Mouse (Mus musculus) heart, embryonic 10.5 days (tissue): ENCODE data around the gene Sema6d. TPM values are rescaled to one million over a fixed set of nuclear protein-coding genes. Genes with fewer than 3 reads are reported as not detected.

Experiments
- DNase-seq: peaks from one replicate; pipeline ENCODE4 v3.0.0-alpha.2; 2017; ENCODE audit warnings: low spot score
- H3K27ac ChIP-seq: fragments of 300-500 bp; sonication (generic); 2 replicates; pipeline ENCODE4 v1.5.1; 2016; ENCODE audit warnings: mild to moderate bottlenecking
- H3K27me3 ChIP-seq: fragments of 300-500 bp; sonication (generic); 2 replicates; pipeline ENCODE4 v1.6.1; 2016; ENCODE audit warnings: mild to moderate bottlenecking; ENCODE audit not compliant: poor library complexity, insufficient read depth, severe bottlenecking
- H3K36me3 ChIP-seq: fragments of 300-500 bp; sonication (generic); 2 replicates; pipeline ENCODE4 v1.6.1; 2016; ENCODE audit warnings: mild to moderate bottlenecking, moderate library complexity
- H3K4me1 ChIP-seq: fragments of 300-500 bp; sonication (generic); 2 replicates; pipeline ENCODE4 v1.6.1; 2016; ENCODE audit warnings: mild to moderate bottlenecking
- H3K4me3 ChIP-seq: fragments of 300-500 bp; sonication (generic); 2 replicates; pipeline ENCODE4 v1.5.1; 2016; ENCODE audit warnings: mild to moderate bottlenecking, moderate library complexity
- H3K9me3 ChIP-seq: fragments of 300-500 bp; sonication (generic); 2 replicates; pipeline ENCODE4 v1.6.1; 2016; ENCODE audit warnings: mild to moderate bottlenecking, moderate library complexity
- WGBS: fragments of 180-500 bp; shearing (Covaris S2); methylation state at CpG from one replicate; pipeline ENCODE4 v1.1.7; 2016; 5-methylcytosine and 5-hydroxymethylcytosine counted together
- polyA plus RNA-seq: library from polyadenylated mRNA; unstranded; fragments of >200 nt; fragmentation: Nextera tagmentation; extraction: Ambion mirVana; gene quantifications from 2 replicates; pipeline ENCODE4 v1.2.1, GENCODE M21; 2016

Sema6d gene
- polyA plus RNA-seq, 1 experiment from 2014 or later: 17.0 TPM

GRCm38 (mm10) chr2:124194041-124194440, 104.3 kb downstream of the Sema6d start:
- H3K27ac ChIP-seq: no peak overlapping the region
- no peak overlapping the region for H3K4me3 ChIP-seq
- DNase-seq: no peak
- no peaks in the 10 kb centered on the region for H3K9me3 ChIP-seq
- H3K27me3 ChIP-seq: no peaks in the 10 kb centered on the region
- no peaks in the 10 kb centered on the region for H3K36me3 ChIP-seq
- 88% methylated on average over 5 of the region's 5 CpGs for WGBS
- H3K4me1 ChIP-seq: no peaks in the 10 kb centered on the region

- no peak overlapping the region for H3K4me3 ChIP-seq
- H3K27ac ChIP-seq: no peak overlapping the region
- no peaks in the 10 kb centered on the region for H3K9me3 ChIP-seq
- no peaks in the 10 kb centered on the region for H3K4me1 ChIP-seq
- H3K36me3 ChIP-seq: no peaks in the 10 kb centered on the region
- H3K27me3 ChIP-seq: no peaks in the 10 kb centered on the region
- 83% methylated on average over 5 of the region's 5 CpGs for WGBS
- no peak for DNase-seq
These were observed 111.7 kb downstream of the Sema6d start for GRCm38 (mm10) chr2:124201493-124201892.

GRCm38 (mm10) chr2:124202475-124202990, 112.8 kb downstream of the Sema6d start:
- WGBS: 47% methylated on average over 4 of the region's 4 CpGs
- no peak overlapping the region for H3K4me3 ChIP-seq
- H3K4me1 ChIP-seq: no peaks in the 10 kb centered on the region
- H3K9me3 ChIP-seq: no peaks in the 10 kb centered on the region
- no peaks in the 10 kb centered on the region for H3K36me3 ChIP-seq
- no peak overlapping the region for H3K27ac ChIP-seq
- no peak for DNase-seq
- H3K27me3 ChIP-seq: no peaks in the 10 kb centered on the region

- 78% methylated on average over 5 of the region's 5 CpGs for WGBS
- no peaks in the 10 kb centered on the region for H3K36me3 ChIP-seq
- H3K4me1 ChIP-seq: no peaks in the 10 kb centered on the region
- no peak for DNase-seq
- no peaks in the 10 kb centered on the region for H3K27me3 ChIP-seq
- no peak overlapping the region for H3K27ac ChIP-seq
- H3K4me3 ChIP-seq: no peak overlapping the region
- H3K9me3 ChIP-seq: no peaks in the 10 kb centered on the region
These were observed 116.0 kb downstream of the Sema6d start for GRCm38 (mm10) chr2:124205811-124206210.

- Histone ChIP-seq H3K4me1 (no peaks in the 10 kb centered on the region), H3K36me3 (no peaks in the 10 kb centered on the region), H3K27ac (no peak overlapping the region), H3K27me3 (no peaks in the 10 kb centered on the region), H3K9me3 (no peaks in the 10 kb centered on the region), H3K4me3 (no peak overlapping the region)
- no peak for DNase-seq
- WGBS: 41% methylated on average over 2 of the region's 2 CpGs
These were observed 118.5 kb downstream of the Sema6d start for GRCm38 (mm10) chr2:124208251-124208650.

- DNase-seq: no peak
- no peaks in the 10 kb centered on the region for H3K27me3 ChIP-seq
- WGBS: 81% methylated on average over 7 of the region's 7 CpGs
- no peaks in the 10 kb centered on the region for H3K4me1 ChIP-seq
- H3K27ac ChIP-seq: no peak overlapping the region
- no peaks in the 10 kb centered on the region for H3K36me3 ChIP-seq
- no peak overlapping the region for H3K4me3 ChIP-seq
- H3K9me3 ChIP-seq: no peaks in the 10 kb centered on the region
These were observed 133.8 kb downstream of the Sema6d start for GRCm38 (mm10) chr2:124223559-124223958.

- Histone ChIP-seq H3K4me3 (no peak overlapping the region), H3K36me3 (no peaks in the 10 kb centered on the region), H3K4me1 (no peaks in the 10 kb centered on the region), H3K9me3 (no peaks in the 10 kb centered on the region), H3K27me3 (no peaks in the 10 kb centered on the region), H3K27ac (no peak overlapping the region)
- DNase-seq: no peak
- WGBS: 66% methylated on average over 2 of the region's 2 CpGs
These were observed 134.6 kb downstream of the Sema6d start for GRCm38 (mm10) chr2:124224328-124224727.

- H3K4me3 ChIP-seq: no peak overlapping the region
- no peak overlapping the region for H3K27ac ChIP-seq
- H3K9me3 ChIP-seq: no peaks in the 10 kb centered on the region
- H3K4me1 ChIP-seq: peaks cover 11% of the 10 kb centered on the region; the same call in 1 of the 2 replicates
- DNase-seq: no peak
- no peaks in the 10 kb centered on the region for H3K27me3 ChIP-seq
- 74% methylated on average over 9 of the region's 9 CpGs for WGBS
- no peaks in the 10 kb centered on the region for H3K36me3 ChIP-seq
These were observed 145.0 kb downstream of the Sema6d start for GRCm38 (mm10) chr2:124234636-124235221.

GRCm38 (mm10) chr2:124235237-124236055, 145.7 kb downstream of the Sema6d start:
- Histone ChIP-seq H3K27me3 (no peaks in the 10 kb centered on the region), H3K36me3 (no peaks in the 10 kb centered on the region), H3K4me3 (no peak overlapping the region), H3K9me3 (no peaks in the 10 kb centered on the region), H3K4me1 (peaks cover 11% of the 10 kb centered on the region; the same call in 1 of the 2 replicates), H3K27ac (0 out of 2 replicates have a peak overlapping the region, but pooled peaks have one; percentile 7)
- WGBS: 35% methylated on average over 6 of the region's 6 CpGs
- no peak for DNase-seq

- Histone ChIP-seq H3K4me1 (peaks cover 11% of the 10 kb centered on the region; the same call in 1 of the 2 replicates), H3K27me3 (no peaks in the 10 kb centered on the region), H3K9me3 (no peaks in the 10 kb centered on the region), H3K27ac (no peak overlapping the region), H3K4me3 (no peak overlapping the region), H3K36me3 (no peaks in the 10 kb centered on the region)
- 79% methylated on average over 1 of the region's 1 CpGs for WGBS
- DNase-seq: no peak
These were observed 147.1 kb downstream of the Sema6d start for GRCm38 (mm10) chr2:124236831-124237230.

GRCm38 (mm10) chr2:124243608-124244007, 153.8 kb downstream of the Sema6d start:
- H3K4me3 ChIP-seq: no peak overlapping the region
- H3K27me3 ChIP-seq: no peaks in the 10 kb centered on the region
- H3K9me3 ChIP-seq: no peaks in the 10 kb centered on the region
- no peak for DNase-seq
- peaks cover 16% of the 10 kb centered on the region for H3K4me1 ChIP-seq
- no peak overlapping the region for H3K27ac ChIP-seq
- no peaks in the 10 kb centered on the region for H3K36me3 ChIP-seq
- 46% methylated on average over 1 of the region's 1 CpGs for WGBS

- WGBS: 71% methylated on average over 4 of the region's 4 CpGs
- no peaks in the 10 kb centered on the region for H3K36me3 ChIP-seq
- H3K4me1 ChIP-seq: peaks cover 16% of the 10 kb centered on the region
- no peak overlapping the region for H3K27ac ChIP-seq
- DNase-seq: no peak
- H3K4me3 ChIP-seq: no peak overlapping the region
- no peaks in the 10 kb centered on the region for H3K9me3 ChIP-seq
- H3K27me3 ChIP-seq: no peaks in the 10 kb centered on the region
These were observed 154.9 kb downstream of the Sema6d start for GRCm38 (mm10) chr2:124244543-124245245.

GRCm38 (mm10) chr2:124258108-124258507, 168.3 kb downstream of the Sema6d start:
- no peak for DNase-seq
- 49% methylated on average over 1 of the region's 1 CpGs for WGBS
- H3K4me3 ChIP-seq: no peak overlapping the region

More at GRCm38 (mm10) chr2:124258108-124258507, 168.3 kb downstream of the Sema6d start:
- H3K27ac ChIP-seq: no peak overlapping the region
- no peaks in the 10 kb centered on the region for H3K36me3 ChIP-seq
- no peaks in the 10 kb centered on the region for H3K27me3 ChIP-seq
- 0 out of 2 replicates have a peak, but pooled peaks cover 4% of the 10 kb centered on the region for H3K4me1 ChIP-seq
- H3K9me3 ChIP-seq: no peaks in the 10 kb centered on the region
